Mouse (Mus musculus): ENCODE data around the gene Tmc6. TPM values are rescaled to one million over a fixed set of nuclear protein-coding genes. Genes with fewer than 3 reads are reported as not detected.

Gene Tmc6
- total RNA-seq, 1 experiment from 2014 or later, result 99.7 TPM

DNA sequence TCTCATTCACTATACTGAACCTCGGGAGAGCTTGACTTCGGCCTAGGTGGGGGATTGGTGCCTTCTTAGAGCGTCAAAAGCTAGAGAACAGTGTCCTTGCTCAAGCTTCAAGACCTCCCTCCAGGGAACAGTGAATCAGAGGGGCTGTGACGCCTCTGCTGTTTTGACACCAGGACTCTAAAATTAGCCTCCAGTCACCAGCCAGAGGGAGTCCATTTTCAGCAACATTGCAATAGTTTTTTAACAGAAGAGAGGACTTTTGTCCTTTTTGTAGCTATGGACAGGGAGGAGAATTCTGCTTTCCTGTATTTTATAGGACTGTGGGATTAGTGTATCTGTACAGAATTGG lies 51.5 kb downstream of the Tmc6 start:
- no peak for ATAC-seq (replicated peaks; ENCODE audit: insufficient number of reproducible peaks, low FRiP score, low TSS enrichment, poor library complexity, severe bottlenecking)

GRCm38 (mm10) chr11:117729798-117730489 lies 52.1 kb downstream of the Tmc6 start:
- no peak for ATAC-seq (replicated peaks; ENCODE audit: insufficient number of reproducible peaks, low FRiP score, low TSS enrichment, poor library complexity, severe bottlenecking)

- no peak for ATAC-seq (replicated peaks; ENCODE audit: insufficient number of reproducible peaks, low FRiP score, low TSS enrichment, poor library complexity, severe bottlenecking)
Measured at GRCm38 (mm10) chr11:117729341-117729740, 52.7 kb downstream of the Tmc6 start.

DNA sequence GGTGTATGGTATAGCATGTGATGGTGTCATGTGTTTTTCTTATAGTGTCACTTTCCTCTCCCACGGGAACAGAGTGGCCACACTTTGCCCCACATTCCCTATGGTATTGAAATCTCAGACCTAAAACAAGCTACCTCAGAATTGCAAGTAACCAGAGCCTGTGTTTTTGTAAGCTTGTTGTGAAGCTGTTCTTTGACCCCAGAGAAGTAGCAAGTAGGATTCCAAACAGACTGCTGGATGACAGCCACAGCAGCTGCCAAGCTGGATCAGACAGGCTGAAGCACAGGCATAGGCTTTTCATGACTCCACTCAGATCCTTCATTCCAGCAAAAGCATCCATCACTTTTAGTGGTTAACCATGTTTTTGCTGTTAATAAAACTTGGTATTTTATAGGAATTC lies 53.2 kb downstream of the Tmc6 start:
- no peak for ATAC-seq (replicated peaks; ENCODE audit: insufficient number of reproducible peaks, low FRiP score, low TSS enrichment, poor library complexity, severe bottlenecking)

- ATAC-seq (replicated peaks; ENCODE audit: insufficient number of reproducible peaks, low FRiP score, low TSS enrichment, poor library complexity, severe bottlenecking), result no peak
Measured at GRCm38 (mm10) chr11:117728245-117728644, 53.8 kb downstream of the Tmc6 start.

- ATAC-seq (replicated peaks; ENCODE audit: insufficient number of reproducible peaks, low FRiP score, low TSS enrichment, poor library complexity, severe bottlenecking), result no peak; the same call in 1 of the 2 replicates
Measured at GRCm38 (mm10) chr11:117727031-117727430, 55.0 kb downstream of the Tmc6 start.

DNA sequence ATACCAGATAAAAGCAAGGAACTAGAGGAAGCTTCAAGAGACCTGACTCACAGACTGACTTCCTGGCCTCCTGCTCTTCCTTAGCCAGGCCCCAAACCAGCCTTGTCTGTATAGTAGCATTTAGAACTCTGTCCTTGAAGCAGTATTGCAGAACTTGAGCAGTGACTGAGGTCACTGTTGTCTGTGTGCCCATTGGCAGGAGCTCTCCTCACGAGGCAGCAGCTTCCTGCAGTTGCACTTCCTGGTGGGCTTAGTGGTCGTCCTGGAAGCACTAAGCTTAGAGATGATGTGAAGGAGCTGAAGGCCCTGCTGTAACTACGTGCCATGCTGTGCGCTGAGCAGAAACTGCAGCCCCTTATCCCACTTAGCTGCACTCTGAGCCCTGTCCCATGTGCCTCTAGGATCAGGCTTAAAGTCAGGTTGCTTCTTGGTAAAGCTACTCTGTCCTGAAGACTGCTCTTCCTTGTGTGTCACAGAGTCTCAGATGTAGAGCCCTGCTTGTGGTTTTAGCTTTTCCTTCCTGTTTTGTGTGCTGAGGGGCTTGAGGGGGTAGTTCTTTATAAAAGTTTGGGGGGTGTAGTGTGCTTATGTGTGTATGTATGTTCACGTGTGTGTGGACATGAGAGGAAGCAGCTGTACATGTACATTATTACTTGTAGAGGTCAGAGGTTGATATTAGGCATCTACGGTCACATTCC lies 57.2 kb downstream of the Tmc6 start:
- ATAC-seq (replicated peaks; ENCODE audit: insufficient number of reproducible peaks, low FRiP score, low TSS enrichment, poor library complexity, severe bottlenecking), result no peak; the same call in 1 of the 2 replicates

- ATAC-seq (replicated peaks; ENCODE audit: insufficient number of reproducible peaks, low FRiP score, low TSS enrichment, poor library complexity, severe bottlenecking), result peak; percentile 89
Measured at GRCm38 (mm10) chr11:117718838-117719237, 63.2 kb downstream of the Tmc6 start.

Other genes starting within 250 kb of the Tmc6 start
- gene Tnrc6c, start 127.9 kb downstream of the Tmc6 start, total RNA-seq (2017), result 20.2 to 43.0 TPM (median 22.1 TPM) in 3 replicates
- 11.8 to 27.8 TPM (median 18.2 TPM) in 3 replicates for gene Tmc8, start 122 bp downstream of the Tmc6 start, total RNA-seq (2017)
- not detected in 3 replicates for gene 6030468B19Rik, start 15.5 kb upstream of the Tmc6 start, total RNA-seq (2017)
- gene Gm20708, start 27.5 kb upstream of the Tmc6 start, total RNA-seq (2017), result 3.7 to 10.5 TPM (median 5.6 TPM) in 3 replicates
- gene Syngr2, start 27.5 kb upstream of the Tmc6 start, total RNA-seq (2017), result 134 to 139 TPM (median 137 TPM) in 3 replicates
- gene Afmid, start 43.7 kb upstream of the Tmc6 start, total RNA-seq (2017), result 6.3 to 21.1 TPM (median 12.4 TPM) in 3 replicates
- gene Tk1, start 43.9 kb upstream of the Tmc6 start, total RNA-seq (2017), result 2.4 to 5.5 TPM (median 3.0 TPM) in 3 replicates
- gene Birc5, start 67.1 kb upstream of the Tmc6 start, total RNA-seq (2017), result 2.5 to 3.4 TPM (median 2.7 TPM) in 3 replicates
- gene Tmem235, start 78.6 kb upstream of the Tmc6 start, total RNA-seq (2017), result not detected in 3 replicates
- gene Tha1, start 91.3 kb upstream of the Tmc6 start, total RNA-seq (2017), result 1.6 to 6.4 TPM (median 1.9 TPM) in 3 replicates
- gene Socs3, start 187.8 kb upstream of the Tmc6 start, total RNA-seq (2017), result 67.9 to 84.4 TPM (median 70.9 TPM) in 3 replicates
- gene Pgs1, start 204.1 kb upstream of the Tmc6 start, total RNA-seq (2017), result 20.4 to 31.7 TPM (median 30.1 TPM) in 3 replicates

Measured in monocyte, adult 5-6 weeks (primary cell).